Mouse (Mus musculus) spleen, adult 2 months (tissue): ENCODE results near the gene Vps35l.

Experiments used
- CTCF ChIP-seq: fragments of 200-500 bp; IDR thresholded peaks from 2 replicates; pipeline ENCODE4 v1.5.1; 2011; ENCODE audit warnings: mild to moderate bottlenecking, inconsistent platforms; ENCODE audit not compliant: insufficient read depth, insufficient read length, insufficient replicate concordance; ENCODE audit errors: extremely low read depth
- POLR2A ChIP-seq: fragments of 200-500 bp; IDR thresholded peaks from 2 replicates; pipeline ENCODE4 v1.6.1; 2011; ENCODE audit warnings: low read depth, low read length, inconsistent platforms

- TF ChIP-seq CTCF (no peak), POLR2A (no peak)
Observed at GRCm38 (mm10) chr7:118858640-118859039, 118.6 kb downstream of the Vps35l start.
